Mouse (Mus musculus) hindbrain, embryonic 10.5 days (tissue): ENCODE results near the gene Rgs3. TPM values are rescaled to one million over a fixed set of nuclear protein-coding genes. Genes with fewer than 3 reads are reported as not detected.

Experiments
- DNase-seq: peaks from one replicate; pipeline ENCODE4 v3.0.0-alpha.2; 2017; ENCODE audit warnings: low spot score
- H3K27ac ChIP-seq: fragments of 300-500 bp; sonication (generic); 2 replicates; pipeline ENCODE4 v1.5.1; 2016; ENCODE audit warnings: mild to moderate bottlenecking, moderate library complexity
- H3K27me3 ChIP-seq: fragments of 300-500 bp; sonication (generic); 2 replicates; pipeline ENCODE4 v1.6.1; 2016; ENCODE audit warnings: mild to moderate bottlenecking; ENCODE audit not compliant: poor library complexity, insufficient read depth, severe bottlenecking
- H3K36me3 ChIP-seq: fragments of 300-500 bp; sonication (generic); 2 replicates; pipeline ENCODE4 v1.6.1; 2016; ENCODE audit warnings: mild to moderate bottlenecking, moderate library complexity
- H3K4me1 ChIP-seq: fragments of 300-500 bp; sonication (generic); replicated peaks from 2 replicates; pipeline ENCODE4 v1.6.1; 2016; ENCODE audit warnings: mild to moderate bottlenecking
- H3K4me3 ChIP-seq: fragments of 300-500 bp; sonication (generic); 2 replicates; pipeline ENCODE4 v1.5.1; 2016; ENCODE audit warnings: mild to moderate bottlenecking, moderate library complexity
- H3K9me3 ChIP-seq: fragments of 300-500 bp; sonication (generic); 2 replicates; pipeline ENCODE4 v1.6.1; 2016; ENCODE audit warnings: mild to moderate bottlenecking, moderate library complexity
- WGBS: fragments of 180-500 bp; shearing (Covaris S2); methylation state at CpG from one replicate; pipeline ENCODE4 v1.1.7; 2016; 5-methylcytosine and 5-hydroxymethylcytosine counted together
- polyA plus RNA-seq: library from polyadenylated mRNA; unstranded; fragments of >200 nt; fragmentation: Nextera tagmentation; extraction: Ambion mirVana; gene quantifications from 2 replicates; pipeline ENCODE4 v1.2.1, GENCODE M21; 2016

The Rgs3 gene
- polyA plus RNA-seq, 1 experiment from 2014 or later = 48.6 TPM

GRCm38 (mm10) chr4:62711159-62711558 is 151.5 kb downstream of the Rgs3 start:
- Histone ChIP-seq H3K27ac (no peak overlapping the region), H3K4me3 (no peak overlapping the region), H3K36me3 (no peaks in the 10 kb centered on the region), H3K9me3 (no peaks in the 10 kb centered on the region), H3K27me3 (no peaks in the 10 kb centered on the region), H3K4me1 (no peaks in the 10 kb centered on the region; the same call in 1 of the 2 replicates)
- no peak for DNase-seq
- 87% methylated on average over 7 of the region's 7 CpGs for WGBS

- 75% methylated on average over 4 of the region's 4 CpGs for WGBS
- H3K9me3 ChIP-seq = no peaks in the 10 kb centered on the region
Measured at GRCm38 (mm10) chr4:62711582-62711981, 151.9 kb downstream of the Rgs3 start.

GRCm38 (mm10) chr4:62720861-62721260 is 161.2 kb downstream of the Rgs3 start:
- no peaks in the 10 kb centered on the region for H3K36me3 ChIP-seq
- H3K27ac ChIP-seq = no peak overlapping the region
- no peaks in the 10 kb centered on the region for H3K27me3 ChIP-seq
- H3K9me3 ChIP-seq = 0 out of 2 replicates have a peak, but pooled peaks cover 12% of the 10 kb centered on the region
- H3K4me3 ChIP-seq = no peak overlapping the region
- peaks cover 14% of the 10 kb centered on the region for H3K4me1 ChIP-seq
- no peak for DNase-seq

More at GRCm38 (mm10) chr4:62711582-62711981, 151.9 kb downstream of the Rgs3 start:
- no peaks in the 10 kb centered on the region for H3K36me3 ChIP-seq
- H3K27me3 ChIP-seq = no peaks in the 10 kb centered on the region
- no peak for DNase-seq
- no peak overlapping the region for H3K27ac ChIP-seq
- H3K4me1 ChIP-seq = no peaks in the 10 kb centered on the region
- no peak overlapping the region for H3K4me3 ChIP-seq

- Histone ChIP-seq H3K4me3 (no peak overlapping the region), H3K4me1 (peaks cover 14% of the 10 kb centered on the region), H3K27me3 (no peaks in the 10 kb centered on the region), H3K9me3 (0 out of 2 replicates have a peak, but pooled peaks cover 12% of the 10 kb centered on the region), H3K27ac (peak overlapping the region; percentile 83), H3K36me3 (no peaks in the 10 kb centered on the region)
- 24% methylated on average over 3 of the region's 3 CpGs for WGBS
- peak; percentile 57 for DNase-seq
Measured at GRCm38 (mm10) chr4:62722021-62722426, 162.4 kb downstream of the Rgs3 start.

GRCm38 (mm10) chr4:62723795-62724194 is 164.1 kb downstream of the Rgs3 start:
- H3K9me3 ChIP-seq = 0 out of 2 replicates have a peak, but pooled peaks cover 11% of the 10 kb centered on the region
- H3K4me1 ChIP-seq = peaks cover 19% of the 10 kb centered on the region
- H3K36me3 ChIP-seq = no peaks in the 10 kb centered on the region
- H3K4me3 ChIP-seq = no peak overlapping the region
- H3K27ac ChIP-seq = no peak overlapping the region
- no peak for DNase-seq
- H3K27me3 ChIP-seq = no peaks in the 10 kb centered on the region
- 85% methylated on average over 5 of the region's 5 CpGs for WGBS

- H3K9me3 ChIP-seq = 0 out of 2 replicates have a peak, but pooled peaks cover 7% of the 10 kb centered on the region
- H3K4me3 ChIP-seq = no peak overlapping the region
- no peaks in the 10 kb centered on the region for H3K27me3 ChIP-seq
- no peak for DNase-seq
- no peak overlapping the region for H3K27ac ChIP-seq
- peaks cover 19% of the 10 kb centered on the region for H3K4me1 ChIP-seq
- WGBS = 90% methylated on average over 5 of the region's 5 CpGs
- no peaks in the 10 kb centered on the region for H3K36me3 ChIP-seq
Measured at GRCm38 (mm10) chr4:62726282-62726937, 166.8 kb downstream of the Rgs3 start.

- H3K27ac ChIP-seq = no peak overlapping the region
- H3K36me3 ChIP-seq = no peaks in the 10 kb centered on the region
- no peak for DNase-seq
- WGBS = 72% methylated on average over 20 of the region's 20 CpGs
- H3K4me1 ChIP-seq = peaks cover 14% of the 10 kb centered on the region
- no peaks in the 10 kb centered on the region for H3K27me3 ChIP-seq
- 0 out of 2 replicates have a peak, but pooled peaks cover 7% of the 10 kb centered on the region for H3K9me3 ChIP-seq
- no peak overlapping the region for H3K4me3 ChIP-seq
Measured at GRCm38 (mm10) chr4:62727541-62728303, 168.1 kb downstream of the Rgs3 start.

- no peak overlapping the region for H3K27ac ChIP-seq
- H3K4me3 ChIP-seq = no peak overlapping the region
- 0 out of 2 replicates have a peak, but pooled peaks cover 7% of the 10 kb centered on the region for H3K9me3 ChIP-seq
- H3K27me3 ChIP-seq = no peaks in the 10 kb centered on the region
- H3K36me3 ChIP-seq = no peaks in the 10 kb centered on the region
- DNase-seq = no peak
- H3K4me1 ChIP-seq = peaks cover 19% of the 10 kb centered on the region
- 89% methylated on average over 6 of the region's 6 CpGs for WGBS
Measured at GRCm38 (mm10) chr4:62728471-62728870, 168.8 kb downstream of the Rgs3 start.

GRCm38 (mm10) chr4:62729191-62729590 is 169.5 kb downstream of the Rgs3 start:
- Histone ChIP-seq H3K27ac (no peak overlapping the region), H3K27me3 (no peaks in the 10 kb centered on the region), H3K4me3 (no peak overlapping the region), H3K36me3 (no peaks in the 10 kb centered on the region), H3K4me1 (peaks cover 26% of the 10 kb centered on the region), H3K9me3 (0 out of 2 replicates have a peak, but pooled peaks cover 7% of the 10 kb centered on the region)
- 89% methylated on average over 4 of the region's 4 CpGs for WGBS
- DNase-seq = no peak

- Histone ChIP-seq H3K36me3 (no peaks in the 10 kb centered on the region), H3K27ac (no peak overlapping the region), H3K27me3 (no peaks in the 10 kb centered on the region), H3K9me3 (0 out of 2 replicates have a peak, but pooled peaks cover 3% of the 10 kb centered on the region), H3K4me3 (no peak overlapping the region), H3K4me1 (peaks cover 29% of the 10 kb centered on the region)
- WGBS = 79% methylated on average over 5 of the region's 5 CpGs
- no peak for DNase-seq
Measured at GRCm38 (mm10) chr4:62729941-62730340, 170.3 kb downstream of the Rgs3 start.

- H3K4me3 ChIP-seq = no peak overlapping the region
- H3K36me3 ChIP-seq = no peaks in the 10 kb centered on the region
- peaks cover 38% of the 10 kb centered on the region for H3K4me1 ChIP-seq
- no peak for DNase-seq
- H3K9me3 ChIP-seq = no peaks in the 10 kb centered on the region
- H3K27me3 ChIP-seq = no peaks in the 10 kb centered on the region
- no peak overlapping the region for H3K27ac ChIP-seq
- WGBS = 89% methylated on average over 3 of the region's 3 CpGs
Measured at GRCm38 (mm10) chr4:62730861-62731260, 171.2 kb downstream of the Rgs3 start.

- H3K27me3 ChIP-seq = no peaks in the 10 kb centered on the region
- peaks cover 45% of the 10 kb centered on the region for H3K4me1 ChIP-seq
- H3K9me3 ChIP-seq = no peaks in the 10 kb centered on the region
- DNase-seq = no peak
- WGBS = 90% methylated on average over 6 of the region's 6 CpGs
- H3K4me3 ChIP-seq = no peak overlapping the region
- peak overlapping the region; percentile 51 for H3K27ac ChIP-seq
- H3K36me3 ChIP-seq = no peaks in the 10 kb centered on the region
Measured at GRCm38 (mm10) chr4:62731531-62732063, 171.9 kb downstream of the Rgs3 start.

- Histone ChIP-seq H3K27me3 (no peaks in the 10 kb centered on the region), H3K4me1 (peaks cover 47% of the 10 kb centered on the region), H3K9me3 (no peaks in the 10 kb centered on the region), H3K36me3 (no peaks in the 10 kb centered on the region), H3K4me3 (no peak overlapping the region), H3K27ac (peak overlapping the region; percentile 62; the same call in 1 of the 2 replicates)
- no peak for DNase-seq
- WGBS = 68% methylated on average over 7 of the region's 7 CpGs
Measured at GRCm38 (mm10) chr4:62732096-62732495, 172.4 kb downstream of the Rgs3 start.
